Mouse (Mus musculus): Measurements from ENCODE around the gene Kansl1. TPM values are rescaled to one million over a fixed set of nuclear protein-coding genes. Genes with fewer than 3 reads are reported as not detected.
A peak's percentile ranks its signal among the peaks of the same experiment; 100 is the strongest.
"Not testable (repeated sequence)": the region's sequence is repeated elsewhere in the genome, so short reads cannot be mapped to it uniquely, and the experiment has no call there.

The Kansl1 gene
- polyA plus RNA-seq, 1 experiment, result 81.7 TPM

DNA sequence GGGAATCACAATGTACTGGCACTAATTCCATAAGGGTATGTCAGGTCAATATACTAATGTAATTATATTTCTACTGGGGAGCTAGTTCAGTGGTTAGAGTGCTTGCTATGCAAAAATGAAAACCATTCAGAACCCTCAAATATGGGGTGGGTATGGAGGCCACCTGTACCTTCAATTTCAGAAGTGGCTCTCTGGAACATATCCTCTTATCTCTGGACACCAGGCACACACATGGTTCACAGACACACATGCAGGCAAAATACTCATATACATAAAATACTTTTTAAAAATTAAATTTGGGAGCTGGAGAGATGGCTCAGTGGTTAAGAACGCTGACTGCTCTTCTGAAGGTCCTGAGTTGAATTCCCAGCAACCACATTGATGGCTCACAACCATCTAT is 16.0 kb downstream of the Kansl1 start:
- Histone ChIP-seq H3K4me3 (ENCODE audit: low read depth, low read length) (no peak overlapping the region), H3K27me3 (ENCODE audit: control insufficient read depth, insufficient read depth, low read length, poor library complexity, severe bottlenecking) (no peaks in the 10 kb centered on the region), H3K27ac (ENCODE audit: insufficient read depth, low read length) (no peak overlapping the region), H3K36me3 (ENCODE audit: control insufficient read depth, insufficient read depth, low read length, poor library complexity, severe bottlenecking) (no peaks in the 10 kb centered on the region; the same call in 1 of the 2 replicates), H3K4me1 (ENCODE audit: control insufficient read depth, insufficient read depth, low read length) (no peaks in the 10 kb centered on the region), H3K9ac (ENCODE audit: low read depth, poor library complexity, severe bottlenecking) (no peak overlapping the region), H3K9me3 (replicated peaks; ENCODE audit: control insufficient read depth, insufficient read depth, low read length, poor library complexity, severe bottlenecking) (no peaks in the 10 kb centered on the region)
- no peak for TF ChIP-seq EP300 (IDR thresholded peaks at IDR 0.05; ENCODE audit: insufficient read depth, low read depth, low read length)
- no peak for TF ChIP-seq POLR2A (IDR thresholded peaks at IDR 0.05; ENCODE audit: insufficient read depth, low read length)
- no peak for TF ChIP-seq CTCF (IDR thresholded peaks at IDR 0.05; ENCODE audit: low read depth, low read length)

- H3K9ac ChIP-seq (ENCODE audit: low read depth, poor library complexity, severe bottlenecking), result no peak overlapping the region
- TF ChIP-seq EP300 (IDR thresholded peaks at IDR 0.05; ENCODE audit: insufficient read depth, low read depth, low read length), result no peak
- H3K4me3 ChIP-seq (ENCODE audit: low read depth, low read length), result no peak overlapping the region
- peaks cover 2% of the 10 kb centered on the region; the same call in 1 of the 2 replicates for H3K36me3 ChIP-seq (ENCODE audit: control insufficient read depth, insufficient read depth, low read length, poor library complexity, severe bottlenecking)
- no peak overlapping the region for H3K27ac ChIP-seq (ENCODE audit: insufficient read depth, low read length)
- H3K27me3 ChIP-seq (ENCODE audit: control insufficient read depth, insufficient read depth, low read length, poor library complexity, severe bottlenecking), result no peaks in the 10 kb centered on the region
- H3K9me3 ChIP-seq (replicated peaks; ENCODE audit: control insufficient read depth, insufficient read depth, low read length, poor library complexity, severe bottlenecking), result no peaks in the 10 kb centered on the region
- no peaks in the 10 kb centered on the region for H3K4me1 ChIP-seq (ENCODE audit: control insufficient read depth, insufficient read depth, low read length)
Measured at GRCm38 (mm10) chr11:104451239-104451638, 17.4 kb downstream of the Kansl1 start.

GRCm38 (mm10) chr11:104448499-104448898 is 20.2 kb downstream of the Kansl1 start:
- not testable (repeated sequence) for H3K4me1 ChIP-seq (ENCODE audit: control insufficient read depth, insufficient read depth, low read length); H3K9me3 ChIP-seq (replicated peaks; ENCODE audit: control insufficient read depth, insufficient read depth, low read length, poor library complexity, severe bottlenecking); H3K27me3 ChIP-seq (ENCODE audit: control insufficient read depth, insufficient read depth, low read length, poor library complexity, severe bottlenecking); H3K9ac ChIP-seq (ENCODE audit: low read depth, poor library complexity, severe bottlenecking); H3K36me3 ChIP-seq (ENCODE audit: control insufficient read depth, insufficient read depth, low read length, poor library complexity, severe bottlenecking); H3K4me3 ChIP-seq (ENCODE audit: low read depth, low read length); H3K27ac ChIP-seq (ENCODE audit: insufficient read depth, low read length)

GRCm38 (mm10) chr11:104445538-104445937 is 23.1 kb downstream of the Kansl1 start:
- H3K9me3 ChIP-seq (replicated peaks; ENCODE audit: control insufficient read depth, insufficient read depth, low read length, poor library complexity, severe bottlenecking), result no peaks in the 10 kb centered on the region
- H3K9ac ChIP-seq (ENCODE audit: low read depth, poor library complexity, severe bottlenecking), result no peak overlapping the region
- no peaks in the 10 kb centered on the region for H3K27me3 ChIP-seq (ENCODE audit: control insufficient read depth, insufficient read depth, low read length, poor library complexity, severe bottlenecking)
- no peaks in the 10 kb centered on the region for H3K4me1 ChIP-seq (ENCODE audit: control insufficient read depth, insufficient read depth, low read length)
- no peak overlapping the region for H3K4me3 ChIP-seq (ENCODE audit: low read depth, low read length)
- TF ChIP-seq POLR2A (IDR thresholded peaks at IDR 0.05; ENCODE audit: insufficient read depth, low read length), result no peak
- no peak for TF ChIP-seq EP300 (IDR thresholded peaks at IDR 0.05; ENCODE audit: insufficient read depth, low read depth, low read length)
- TF ChIP-seq CTCF (IDR thresholded peaks at IDR 0.05; ENCODE audit: low read depth, low read length), result no peak
- peaks cover 2% of the 10 kb centered on the region; the same call in 1 of the 2 replicates for H3K36me3 ChIP-seq (ENCODE audit: control insufficient read depth, insufficient read depth, low read length, poor library complexity, severe bottlenecking)
- H3K27ac ChIP-seq (ENCODE audit: insufficient read depth, low read length), result no peak overlapping the region

- no peak overlapping the region for H3K9ac ChIP-seq (ENCODE audit: low read depth, poor library complexity, severe bottlenecking)
Measured at GRCm38 (mm10) chr11:104445044-104445443, 23.6 kb downstream of the Kansl1 start.

GRCm38 (mm10) chr11:104443359-104443758 is 25.3 kb downstream of the Kansl1 start:
- H3K27ac ChIP-seq (ENCODE audit: insufficient read depth, low read length), result no peak overlapping the region

More at GRCm38 (mm10) chr11:104445044-104445443, 23.6 kb downstream of the Kansl1 start:
- Histone ChIP-seq H3K4me3 (ENCODE audit: low read depth, low read length) (no peak overlapping the region), H3K36me3 (ENCODE audit: control insufficient read depth, insufficient read depth, low read length, poor library complexity, severe bottlenecking) (peaks cover 2% of the 10 kb centered on the region; the same call in 1 of the 2 replicates), H3K9me3 (replicated peaks; ENCODE audit: control insufficient read depth, insufficient read depth, low read length, poor library complexity, severe bottlenecking) (no peaks in the 10 kb centered on the region), H3K4me1 (ENCODE audit: control insufficient read depth, insufficient read depth, low read length) (no peaks in the 10 kb centered on the region), H3K27me3 (ENCODE audit: control insufficient read depth, insufficient read depth, low read length, poor library complexity, severe bottlenecking) (no peaks in the 10 kb centered on the region), H3K27ac (ENCODE audit: insufficient read depth, low read length) (peak overlapping the region; percentile 12)
- TF ChIP-seq EP300 (IDR thresholded peaks at IDR 0.05; ENCODE audit: insufficient read depth, low read depth, low read length) (no peak), CTCF (IDR thresholded peaks at IDR 0.05; ENCODE audit: low read depth, low read length) (no peak), POLR2A (IDR thresholded peaks at IDR 0.05; ENCODE audit: insufficient read depth, low read length) (no peak)

More at GRCm38 (mm10) chr11:104443359-104443758, 25.3 kb downstream of the Kansl1 start:
- Histone ChIP-seq H3K9ac (ENCODE audit: low read depth, poor library complexity, severe bottlenecking) (peak overlapping the region; percentile 87), H3K4me1 (ENCODE audit: control insufficient read depth, insufficient read depth, low read length) (no peaks in the 10 kb centered on the region), H3K36me3 (ENCODE audit: control insufficient read depth, insufficient read depth, low read length, poor library complexity, severe bottlenecking) (peaks cover 2% of the 10 kb centered on the region; the same call in 1 of the 2 replicates), H3K9me3 (replicated peaks; ENCODE audit: control insufficient read depth, insufficient read depth, low read length, poor library complexity, severe bottlenecking) (no peaks in the 10 kb centered on the region), H3K27me3 (ENCODE audit: control insufficient read depth, insufficient read depth, low read length, poor library complexity, severe bottlenecking) (no peaks in the 10 kb centered on the region), H3K4me3 (ENCODE audit: low read depth, low read length) (no peak overlapping the region; the same call in 1 of the 2 replicates)
- TF ChIP-seq CTCF (IDR thresholded peaks at IDR 0.05; ENCODE audit: low read depth, low read length) (no peak), EP300 (IDR thresholded peaks at IDR 0.05; ENCODE audit: insufficient read depth, low read depth, low read length) (no peak), POLR2A (IDR thresholded peaks at IDR 0.05; ENCODE audit: insufficient read depth, low read length) (no peak)

Measured in ES-Bruce4 (cell line).